Mouse (Mus musculus) liver, adult 2 months (tissue): Measurements from ENCODE around the gene Lonp2.

Experiments
- CTCF ChIP-seq: fragments of 200-500 bp; IDR thresholded peaks from 2 replicates; pipeline ENCODE4 v1.5.1; 2011; ENCODE audit warnings: low read depth, low read length, control low read depth
- POLR2A ChIP-seq: fragments of 200-500 bp; IDR thresholded peaks from 2 replicates; pipeline ENCODE4 v1.6.1; 2011; ENCODE audit warnings: low read length, control low read depth; ENCODE audit not compliant: insufficient read depth; ENCODE audit errors: extremely low read depth

DNA sequence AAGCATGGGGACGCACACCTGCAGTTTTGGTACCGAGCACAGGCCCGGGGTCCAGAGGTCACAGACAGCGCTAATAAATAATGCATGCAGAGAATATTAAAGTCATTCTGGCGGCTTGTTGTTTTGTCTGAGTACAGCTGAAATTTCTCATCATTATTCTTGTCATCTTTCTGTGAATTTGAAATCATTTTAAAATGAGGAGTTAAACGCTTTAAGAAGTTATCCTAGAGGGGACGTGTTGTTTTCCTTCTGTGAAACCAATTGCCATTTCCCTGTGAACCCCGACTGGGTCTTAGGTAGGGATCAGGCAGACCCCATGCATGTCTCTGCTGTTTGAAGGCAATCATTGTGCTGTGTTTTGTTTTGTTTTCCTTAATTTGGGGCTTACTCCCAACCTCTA lies 46.3 kb upstream of the Lonp2 start:
- no peak for TF ChIP-seq CTCF
- TF ChIP-seq POLR2A = no peak
